Mouse (Mus musculus) kidney, postnatal 0 days (tissue): Measurements from ENCODE around the gene Gramd4. TPM values are rescaled to one million over a fixed set of nuclear protein-coding genes. Genes with fewer than 3 reads are reported as not detected.

Experiments
- ATAC-seq: fragments of 200-750 bp; cut with Nextera tagmentation; replicated peaks from 2 replicates; pipeline ENCODE4 v1.8.0; 2017; ENCODE audit warnings: low read depth, moderate number of reproducible peaks, moderate TSS enrichment, moderate library complexity; ENCODE audit not compliant: low FRiP score
- DNase-seq: peaks from one replicate; pipeline ENCODE4 v3.0.0-alpha.2; 2016; ENCODE audit warnings: low spot score
- H3K27ac ChIP-seq: fragments of 300-500 bp; sonication (generic); 2 replicates; pipeline ENCODE4 v1.5.1; 2014; ENCODE audit warnings: mild to moderate bottlenecking
- H3K27me3 ChIP-seq: fragments of 300-500 bp; sonication (generic); 2 replicates; pipeline ENCODE4 v1.6.1; 2014; ENCODE audit warnings: low read length, mixed read lengths; ENCODE audit not compliant: insufficient read depth
- H3K36me3 ChIP-seq: fragments of 300-500 bp; sonication (generic); 2 replicates; pipeline ENCODE4 v1.6.1; 2014; ENCODE audit warnings: low read length, mixed read lengths; ENCODE audit not compliant: insufficient read depth
- H3K4me1 ChIP-seq: fragments of 300-500 bp; sonication (generic); replicated peaks from 2 replicates; pipeline ENCODE4 v1.6.1; 2014; ENCODE audit warnings: antibody characterized with exemption, low read length, mixed read lengths; ENCODE audit not compliant: insufficient read depth
- H3K4me2 ChIP-seq: fragments of 300-500 bp; sonication (generic); 2 replicates; pipeline ENCODE4 v1.6.1; 2014; ENCODE audit warnings: mild to moderate bottlenecking, low read length, moderate library complexity, mixed read lengths
- H3K4me3 ChIP-seq: fragments of 300-500 bp; sonication (generic); replicated peaks from 2 replicates; pipeline ENCODE4 v1.5.1; 2014; ENCODE audit warnings: low read depth, low read length
- H3K9ac ChIP-seq: fragments of 300-500 bp; sonication (generic); 2 replicates; pipeline ENCODE4 v1.6.1; 2014; ENCODE audit warnings: low read depth, low read length
- H3K9me3 ChIP-seq: fragments of 300-500 bp; sonication (generic); replicated peaks from 2 replicates; pipeline ENCODE4 v1.6.1; 2016; ENCODE audit warnings: low read length, inconsistent platforms, mixed read lengths
- CTCF ChIP-seq: IDR thresholded peaks from 2 replicates; pipeline ENCODE4 v1.5.1; 2016; ENCODE audit warnings: antibody characterized with exemption, low read depth, mild to moderate bottlenecking, moderate library complexity
- WGBS: fragments of 180-500 bp; shearing (Covaris S2); extraction: QIAGEN DNeasy Blood & Tissue Kit; methylation state at CpG from one replicate; pipeline ENCODE4 v1.1.7; 2014; 5-methylcytosine and 5-hydroxymethylcytosine counted together
- polyA plus RNA-seq: library from polyadenylated mRNA; unstranded; fragments of >200 nt; fragmentation: Nextera tagmentation; extraction: Ambion mirVana; gene quantifications from 2 replicates; pipeline ENCODE4 v1.2.1, GENCODE M21; 2015

The Gramd4 gene
- polyA plus RNA-seq, 1 experiment from 2014 or later, result 13.3 TPM

DNA sequence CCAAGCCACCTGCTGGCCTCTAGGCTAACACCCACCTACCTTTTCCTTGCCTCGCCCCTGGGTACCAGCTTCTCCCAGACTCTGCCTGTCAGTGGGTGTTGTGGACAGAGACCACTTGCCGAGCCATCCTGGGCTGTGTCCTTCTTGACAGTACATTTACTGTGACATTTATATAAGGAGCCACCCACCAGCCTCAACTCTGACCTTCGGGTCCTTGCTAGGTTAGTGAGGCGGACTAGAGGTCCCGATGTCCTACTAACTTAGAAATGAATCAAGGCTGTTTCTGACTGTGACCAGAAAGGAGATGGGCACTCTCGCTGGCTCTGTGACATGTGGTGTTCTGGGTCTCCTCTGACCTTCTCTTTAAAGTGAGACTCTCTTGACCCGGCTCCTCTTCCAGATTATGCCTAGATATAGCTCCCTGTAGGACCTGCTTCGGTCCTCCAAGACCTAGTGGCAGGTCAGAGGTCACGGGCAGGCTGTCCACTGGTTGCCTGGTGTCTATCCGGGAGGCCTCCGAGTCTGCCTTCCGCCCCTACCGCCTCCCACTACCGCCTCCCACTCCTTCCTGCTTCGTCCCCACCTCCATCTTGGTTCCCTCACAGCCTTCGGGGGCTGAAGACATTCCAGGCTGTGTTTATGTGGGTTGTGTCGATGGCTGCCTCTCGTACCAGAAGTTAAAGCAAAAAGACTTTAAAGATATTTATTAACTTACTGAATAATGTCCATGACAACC lies 21.2 kb downstream of the Gramd4 start:
- H3K9ac ChIP-seq, result no peak overlapping the region
- H3K9me3 ChIP-seq, result no peaks in the 10 kb centered on the region
- no peaks in the 10 kb centered on the region for H3K27me3 ChIP-seq
- no peak for TF ChIP-seq CTCF
- peaks cover 59% of the 10 kb centered on the region for H3K4me1 ChIP-seq
- H3K27ac ChIP-seq, result peak overlapping the region; percentile 72; the same call in 1 of the 2 replicates
- WGBS, result 24% methylated on average over 18 of the region's 18 CpGs
- ATAC-seq, result no peak
- H3K4me2 ChIP-seq, result no peak overlapping the region
- H3K36me3 ChIP-seq, result no peaks in the 10 kb centered on the region
- no peak overlapping the region for H3K4me3 ChIP-seq
- DNase-seq, result peak; percentile 70

GRCm38 (mm10) chr15:86079467-86079866 lies 22.0 kb downstream of the Gramd4 start:
- no peak for DNase-seq
- H3K4me2 ChIP-seq, result no peak overlapping the region
- peaks cover 62% of the 10 kb centered on the region for H3K4me1 ChIP-seq
- no peak overlapping the region for H3K9ac ChIP-seq
- no peaks in the 10 kb centered on the region for H3K9me3 ChIP-seq
- H3K36me3 ChIP-seq, result no peaks in the 10 kb centered on the region
- H3K27me3 ChIP-seq, result no peaks in the 10 kb centered on the region
- H3K4me3 ChIP-seq, result no peak overlapping the region
- ATAC-seq, result no peak
- no peak for TF ChIP-seq CTCF
- 59% methylated on average over 5 of the region's 5 CpGs for WGBS
- peak overlapping the region; percentile 72; the same call in 1 of the 2 replicates for H3K27ac ChIP-seq

- Histone ChIP-seq H3K27me3 (no peaks in the 10 kb centered on the region), H3K27ac (peak overlapping the region; percentile 72; the same call in 1 of the 2 replicates), H3K4me3 (no peak overlapping the region), H3K36me3 (no peaks in the 10 kb centered on the region), H3K9me3 (no peaks in the 10 kb centered on the region), H3K4me2 (no peak overlapping the region), H3K9ac (no peak overlapping the region), H3K4me1 (peaks cover 65% of the 10 kb centered on the region)
- DNase-seq (no peak), ATAC-seq (no peak)
- WGBS, result 46% methylated on average over 4 of the region's 4 CpGs
- TF ChIP-seq CTCF, result no peak
These were observed 22.4 kb downstream of the Gramd4 start for GRCm38 (mm10) chr15:86079876-86080275.

GRCm38 (mm10) chr15:86080408-86080807 lies 22.9 kb downstream of the Gramd4 start:
- no peak overlapping the region for H3K4me2 ChIP-seq
- no peaks in the 10 kb centered on the region for H3K36me3 ChIP-seq
- peaks cover 69% of the 10 kb centered on the region for H3K4me1 ChIP-seq
- no peak overlapping the region for H3K4me3 ChIP-seq
- no peaks in the 10 kb centered on the region for H3K27me3 ChIP-seq
- H3K9ac ChIP-seq, result no peak overlapping the region
- H3K9me3 ChIP-seq, result no peaks in the 10 kb centered on the region
- DNase-seq (no peak), ATAC-seq (no peak)
- no peak for TF ChIP-seq CTCF
- no peak overlapping the region for H3K27ac ChIP-seq
- WGBS, result 88% methylated on average over 1 of the region's 1 CpGs

GRCm38 (mm10) chr15:86081654-86082053 lies 24.2 kb downstream of the Gramd4 start:
- Histone ChIP-seq H3K36me3 (no peaks in the 10 kb centered on the region), H3K4me3 (no peak overlapping the region), H3K9ac (0 out of 2 replicates have a peak overlapping the region, but pooled peaks have one; percentile 29), H3K27me3 (no peaks in the 10 kb centered on the region), H3K4me1 (peaks cover 82% of the 10 kb centered on the region), H3K4me2 (0 out of 2 replicates have a peak overlapping the region, but pooled peaks have one; percentile 1), H3K27ac (0 out of 2 replicates have a peak overlapping the region, but pooled peaks have one; percentile 19), H3K9me3 (no peaks in the 10 kb centered on the region)
- no peak for TF ChIP-seq CTCF
- no peak for DNase-seq
- WGBS, result 53% methylated on average over 12 of the region's 12 CpGs
- peak; percentile 29; the same call in 1 of the 2 replicates for ATAC-seq

GRCm38 (mm10) chr15:86082551-86082961 lies 25.1 kb downstream of the Gramd4 start:
- Histone ChIP-seq H3K4me2 (no peak overlapping the region), H3K4me1 (peaks cover 89% of the 10 kb centered on the region), H3K9ac (no peak overlapping the region), H3K27ac (peak overlapping the region; percentile 19; the same call in 1 of the 2 replicates), H3K9me3 (no peaks in the 10 kb centered on the region), H3K27me3 (no peaks in the 10 kb centered on the region), H3K36me3 (no peaks in the 10 kb centered on the region), H3K4me3 (no peak overlapping the region)
- ATAC-seq, result no peak
- DNase-seq, result no peak
- no peak for TF ChIP-seq CTCF
- 65% methylated on average over 11 of the region's 11 CpGs for WGBS
